ENCODE assay signal across 40 mouse cellular contexts in the genomic region with DNA sequence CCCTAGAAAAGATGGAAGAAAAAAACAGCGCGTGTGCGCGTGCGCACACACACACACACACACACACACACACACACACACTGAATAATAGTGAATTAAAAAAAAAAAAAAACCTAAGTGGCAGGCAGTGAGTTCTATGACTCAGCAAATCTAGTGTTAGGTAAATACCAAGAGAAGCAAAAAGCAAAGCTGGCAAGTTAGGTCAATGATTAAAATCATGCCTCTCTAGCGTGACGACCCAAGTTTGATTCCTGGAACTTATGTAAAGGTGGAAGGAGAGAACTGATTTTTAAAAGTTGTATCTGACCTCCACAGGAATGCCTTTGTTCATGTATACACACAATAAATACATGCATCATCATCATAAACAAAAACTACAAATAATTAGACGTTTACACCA. TPM values are rescaled to one million over a fixed set of nuclear protein-coding genes. Genes with fewer than 3 reads are reported as not detected.
"Had no signal": no experiment of that assay in that cellular context is flagged by ENCODE, and none has a peak within 500 bp of the region (broad histone marks: within the 10 kb centered on the region; RNA-seq: fewer than 3 reads in every experiment).

No protein-coding gene starts in this region.

- DNase-seq: forebrain, postnatal 0 days; gastrocnemius, postnatal 14 days; gastrocnemius, postnatal 36 days; heart, adult 11 months; heart, adult 2 months; heart, postnatal 14 days; heart, postnatal 36 days; layer of hippocampus, adult 9-11 months; layer of hippocampus, postnatal 36 days; left cerebral cortex, postnatal 4 days; lung, adult 18-20 months had no signal

- H3K4me2 ChIP-seq: forebrain, embryonic 15.5 days; heart, embryonic 11.5 days; heart, embryonic 13.5 days; heart, embryonic 15.5 days; hindbrain, embryonic 13.5 days; hindbrain, embryonic 15.5 days; limb, embryonic 13.5 days; limb, embryonic 15.5 days; liver, embryonic 12.5 days had no signal

- H3K9me3 ChIP-seq: forebrain, embryonic 15.5 days; heart, embryonic 15.5 days; hindbrain, embryonic 13.5 days; hindbrain, embryonic 15.5 days; limb, embryonic 13.5 days; limb, embryonic 15.5 days; liver, embryonic 12.5 days had no signal

- H3K27ac ChIP-seq: forebrain, embryonic 15.5 days; heart, adult 2 months; heart, embryonic 13.5 days; heart, embryonic 15.5 days; hindbrain, embryonic 13.5 days; hindbrain, embryonic 15.5 days; hindbrain, postnatal 0 days; kidney, postnatal 0 days; limb, embryonic 13.5 days; limb, embryonic 15.5 days; liver, embryonic 12.5 days; liver, embryonic 14.5 days had no signal

- H3K4me3 ChIP-seq: forebrain, embryonic 15.5 days; heart, adult 2 months; heart, embryonic 13.5 days; heart, embryonic 15.5 days; hindbrain, embryonic 13.5 days; hindbrain, embryonic 15.5 days; limb, embryonic 13.5 days; limb, embryonic 15.5 days; liver, embryonic 12.5 days had no signal

- H3K4me1 ChIP-seq: forebrain, embryonic 15.5 days; heart, embryonic 13.5 days; heart, embryonic 15.5 days; hindbrain, embryonic 13.5 days; hindbrain, embryonic 15.5 days; limb, embryonic 13.5 days; limb, embryonic 15.5 days; liver, embryonic 12.5 days had no signal

- H3K9ac ChIP-seq: forebrain, embryonic 15.5 days; forebrain, postnatal 0 days; heart, embryonic 13.5 days; heart, embryonic 15.5 days; hindbrain, embryonic 13.5 days; hindbrain, embryonic 15.5 days; limb, embryonic 13.5 days; limb, embryonic 15.5 days; liver, embryonic 12.5 days; liver, embryonic 14.5 days had no signal

- ATAC-seq: forebrain, embryonic 15.5 days; forebrain, postnatal 0 days; hindbrain, postnatal 0 days; intestine, embryonic 16.5 days; liver, embryonic 12.5 days had no signal

- H3K27me3 ChIP-seq: forebrain, embryonic 15.5 days; heart, embryonic 13.5 days; heart, embryonic 15.5 days; hindbrain, embryonic 13.5 days; hindbrain, embryonic 15.5 days; limb, embryonic 13.5 days; limb, embryonic 15.5 days; liver, embryonic 12.5 days had no signal

- H3K36me3 ChIP-seq: forebrain, embryonic 15.5 days; heart, embryonic 13.5 days; heart, embryonic 15.5 days; hindbrain, embryonic 13.5 days; hindbrain, embryonic 15.5 days; limb, embryonic 13.5 days; limb, embryonic 15.5 days; liver, embryonic 12.5 days had no signal

RNA-seq across cellular contexts. Expression of a gene that starts 41.7 kb away (rescaled TPM):
- total RNA-seq: forebrain, postnatal 0 days; gastrocnemius, adult 18-20 months; gastrocnemius, adult 8-10 months; gastrocnemius, postnatal 14 days; gastrocnemius, postnatal 36 days; heart, adult 2 months; heart, postnatal 14 days; heart, postnatal 36 days; hematopoietic stem cell, adult 5-6 weeks; hindbrain, postnatal 0 days; layer of hippocampus, adult 18-20 months; layer of hippocampus, adult 8-10 months; layer of hippocampus, postnatal 14 days; layer of hippocampus, postnatal 36 days; left cerebral cortex, adult 18-20 months; left cerebral cortex, adult 8-10 months; left cerebral cortex, postnatal 10 days; left cerebral cortex, postnatal 25 days; left cerebral cortex, postnatal 4 days had no signal
- polyA plus RNA-seq: forebrain, embryonic 15.5 days; forebrain, postnatal 0 days; heart, adult 2 months; heart, embryonic 11.5 days; heart, embryonic 13.5 days; heart, embryonic 15.5 days; heart, postnatal 0 days; hindbrain, embryonic 11.5 days; hindbrain, embryonic 13.5 days; hindbrain, embryonic 15.5 days; hindbrain, postnatal 0 days; intestine, embryonic 14.5 days; intestine, embryonic 16.5 days; kidney, postnatal 0 days; large intestine, adult 2 months; limb, embryonic 11.5 days; limb, embryonic 13.5 days; limb, embryonic 15.5 days; liver, embryonic 12.5 days; liver, embryonic 14.5 days; liver, embryonic 16.5 days had no signal
